Comparison of ENCODE assay signal across 21 mouse cellular contexts in the genomic region with DNA sequence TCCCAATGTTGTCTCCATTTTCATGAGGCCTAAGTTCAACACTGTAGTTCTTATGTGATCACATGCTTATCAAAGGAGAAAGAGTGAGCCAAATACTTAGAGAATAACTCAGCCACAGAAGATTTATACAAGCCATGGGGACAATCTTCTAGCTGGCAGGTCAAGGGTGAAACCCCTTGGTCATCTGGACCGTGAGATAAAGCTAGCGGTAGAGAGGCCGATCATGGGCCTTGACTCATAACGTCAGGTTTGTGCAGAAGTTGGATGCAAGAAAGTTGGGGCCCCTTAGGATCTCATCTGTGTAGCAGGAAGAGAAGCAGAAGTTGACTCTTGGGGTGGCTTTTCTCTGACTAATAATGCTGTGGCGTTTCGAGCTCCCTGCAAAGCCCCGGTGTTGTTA.
DNase-seq lines count a peak whose midpoint lies in the region; ATAC-seq and TF ChIP-seq lines count a peak whose summit lies in the region.
"Had no signal": no experiment of that assay in that cellular context is flagged by ENCODE, and none has a peak within 500 bp of the region (broad histone marks: within the 10 kb centered on the region; RNA-seq: fewer than 3 reads in every experiment).

No protein-coding gene starts in this region.

- H3K9ac ChIP-seq in hindbrain, embryonic 13.5 days = no peak overlapping the region
- H3K9ac ChIP-seq in hindbrain, embryonic 12.5 days = no peak overlapping the region
- no peak overlapping the region for H3K9ac ChIP-seq in liver, embryonic 13.5 days
- H3K9ac ChIP-seq in liver, embryonic 14.5 days (replicated peaks) = no peak overlapping the region
- H3K9ac ChIP-seq: embryonic facial prominence, embryonic 12.5 days; forebrain, embryonic 12.5 days; hindbrain, embryonic 14.5 days; intestine, embryonic 15.5 days had no signal

- no peak overlapping the region for H3K4me3 ChIP-seq in heart, embryonic 10.5 days
- H3K4me3 ChIP-seq in hindbrain, embryonic 13.5 days = no peak overlapping the region
- no peak overlapping the region for H3K4me3 ChIP-seq in hindbrain, embryonic 12.5 days
- no peak overlapping the region for H3K4me3 ChIP-seq in liver, embryonic 13.5 days (replicated peaks)
- no peak overlapping the region for H3K4me3 ChIP-seq in liver, embryonic 14.5 days (ENCODE audit: insufficient read depth in 1 of 2, low read depth in 2 of 2, low read length in 2 of 2)
- H3K4me3 ChIP-seq: embryonic facial prominence, embryonic 12.5 days; forebrain, embryonic 12.5 days; gastrocnemius, adult 2 months; heart, adult 2 months; intestine, embryonic 15.5 days had no signal

- no peak for TF ChIP-seq CTCF in liver, embryonic 14.5 days (IDR thresholded peaks at IDR 0.05; ENCODE audit: low read depth)

- intact Hi-C loops in heart, postnatal 14 days (cut with DNase I) = no loop called here

- no peaks in the 10 kb centered on the region for H3K36me3 ChIP-seq in heart, embryonic 10.5 days
- no peaks in the 10 kb centered on the region for H3K36me3 ChIP-seq in hindbrain, embryonic 13.5 days
- H3K36me3 ChIP-seq in hindbrain, embryonic 12.5 days = no peaks in the 10 kb centered on the region
- H3K36me3 ChIP-seq in liver, embryonic 13.5 days = no peaks in the 10 kb centered on the region
- H3K36me3 ChIP-seq in liver, embryonic 14.5 days (replicated peaks; ENCODE audit: control insufficient read depth, insufficient read depth, low read depth) = no peaks in the 10 kb centered on the region
- H3K36me3 ChIP-seq: embryonic facial prominence, embryonic 12.5 days; forebrain, embryonic 12.5 days; intestine, embryonic 15.5 days had no signal

- no peak for ATAC-seq in hindbrain, embryonic 13.5 days (ENCODE audit: low FRiP score)
- ATAC-seq in hindbrain, embryonic 12.5 days (ENCODE audit: low FRiP score) = no peak
- peak; percentile 48; the same call in 1 of the 2 replicates for ATAC-seq in liver, embryonic 13.5 days (ENCODE audit: low read depth)
- peak; percentile 39; the same call in 1 of the 2 replicates for ATAC-seq in liver, embryonic 14.5 days (ENCODE audit: insufficient read depth)
- ATAC-seq: intestine, embryonic 15.5 days had no signal

- 73% methylated on average over 7 of the region's 7 CpGs for WGBS in heart, embryonic 10.5 days
- 72% methylated on average over 7 of the region's 7 CpGs for WGBS in hindbrain, embryonic 13.5 days
- 83% methylated on average over 7 of the region's 7 CpGs for WGBS in hindbrain, embryonic 12.5 days
- WGBS in liver, embryonic 13.5 days (ENCODE audit: insufficient replicate concordance) = 62% methylated on average over 7 of the region's 7 CpGs
- 63% methylated on average over 7 of the region's 7 CpGs for WGBS in liver, embryonic 14.5 days (ENCODE audit: insufficient replicate concordance)

- H3K9me3 ChIP-seq in heart, embryonic 10.5 days = no peaks in the 10 kb centered on the region
- H3K9me3 ChIP-seq in hindbrain, embryonic 13.5 days = no peaks in the 10 kb centered on the region
- H3K9me3 ChIP-seq in hindbrain, embryonic 12.5 days (replicated peaks) = no peaks in the 10 kb centered on the region
- H3K9me3 ChIP-seq in liver, embryonic 13.5 days (replicated peaks) = no peaks in the 10 kb centered on the region
- no peaks in the 10 kb centered on the region for H3K9me3 ChIP-seq in liver, embryonic 14.5 days (ENCODE audit: control insufficient read depth, low read length)
- H3K9me3 ChIP-seq: embryonic facial prominence, embryonic 12.5 days; forebrain, embryonic 12.5 days; intestine, embryonic 15.5 days had no signal

- peak; percentile 88 for DNase-seq in heart, embryonic 10.5 days (ENCODE audit: low spot score)
- no peak for DNase-seq in heart, postnatal 14 days
- DNase-seq in liver, embryonic 13.5 days = peak; percentile 37
- no peak for DNase-seq in liver, embryonic 14.5 days (ENCODE audit: low read depth in 3 of 3, low spot score in 3 of 3)
- DNase-seq in gastrocnemius, postnatal 4 days (ENCODE audit: low spot score in 2 of 2) = no peak
- DNase-seq: adrenal gland, adult 8-10 months; cerebellum, adult 11 months; cerebellum, adult 8-10 months; cerebellum, postnatal 14 days; embryo, embryonic 11 days; gastrocnemius, adult 2 months; gastrocnemius, postnatal 36 days; heart, adult 2 months; heart, postnatal 10 days; kidney, adult 18-20 months had no signal

- H3K4me2 ChIP-seq in hindbrain, embryonic 13.5 days = no peak overlapping the region
- H3K4me2 ChIP-seq in hindbrain, embryonic 12.5 days (replicated peaks) = no peak overlapping the region
- no peak overlapping the region for H3K4me2 ChIP-seq in liver, embryonic 13.5 days
- no peak overlapping the region for H3K4me2 ChIP-seq in liver, embryonic 14.5 days (ENCODE audit: low read depth)
- H3K4me2 ChIP-seq: embryonic facial prominence, embryonic 12.5 days; forebrain, embryonic 12.5 days; hindbrain, embryonic 14.5 days; intestine, embryonic 15.5 days had no signal

- peak overlapping the region; percentile 50; the same call in 1 of the 2 replicates for H3K27ac ChIP-seq in heart, embryonic 10.5 days
- H3K27ac ChIP-seq in hindbrain, embryonic 13.5 days = peak overlapping the region; percentile 20; the same call in 1 of the 2 replicates
- no peak overlapping the region for H3K27ac ChIP-seq in hindbrain, embryonic 12.5 days
- H3K27ac ChIP-seq in liver, embryonic 13.5 days = peak overlapping the region; percentile 23; the same call in 1 of the 2 replicates
- no peak overlapping the region for H3K27ac ChIP-seq in liver, embryonic 14.5 days
- H3K27ac ChIP-seq: embryonic facial prominence, embryonic 12.5 days; forebrain, embryonic 12.5 days; gastrocnemius, adult 2 months; heart, adult 2 months; intestine, embryonic 15.5 days had no signal

- peaks cover 28% of the 10 kb centered on the region for H3K27me3 ChIP-seq in heart, embryonic 10.5 days (ENCODE audit: insufficient read depth, poor library complexity, severe bottlenecking)
- no peaks in the 10 kb centered on the region for H3K27me3 ChIP-seq in hindbrain, embryonic 13.5 days
- no peaks in the 10 kb centered on the region for H3K27me3 ChIP-seq in hindbrain, embryonic 12.5 days
- 0 out of 2 replicates have a peak, but pooled peaks cover 4% of the 10 kb centered on the region for H3K27me3 ChIP-seq in liver, embryonic 13.5 days
- H3K27me3 ChIP-seq in liver, embryonic 14.5 days (ENCODE audit: control insufficient read depth, insufficient read depth, low read length) = no peaks in the 10 kb centered on the region
- H3K27me3 ChIP-seq: forebrain, embryonic 12.5 days; intestine, embryonic 15.5 days had no signal

- peaks cover 12% of the 10 kb centered on the region for H3K4me1 ChIP-seq in heart, embryonic 10.5 days
- H3K4me1 ChIP-seq in hindbrain, embryonic 13.5 days (replicated peaks) = peaks cover 39% of the 10 kb centered on the region
- no peaks in the 10 kb centered on the region; the same call in 1 of the 2 replicates for H3K4me1 ChIP-seq in hindbrain, embryonic 12.5 days
- peaks cover 34% of the 10 kb centered on the region for H3K4me1 ChIP-seq in liver, embryonic 13.5 days (replicated peaks)
- H3K4me1 ChIP-seq in liver, embryonic 14.5 days (replicated peaks; ENCODE audit: control insufficient read depth in 2 of 2, insufficient read depth in 2 of 2, low read length in 1 of 2) = peaks cover 5 to 22% of the 10 kb centered on the region in 2 experiments; a peak in 3 of 4 replicates
- H3K4me1 ChIP-seq: embryonic facial prominence, embryonic 12.5 days; forebrain, embryonic 12.5 days; intestine, embryonic 15.5 days had no signal

- TF ChIP-seq EP300 in liver, embryonic 14.5 days (IDR thresholded peaks at IDR 0.05; ENCODE audit: low read depth) = no peak

Comparison
In these comparisons a context has a peak if more than half of its experiments do, and no peak if none do; other contexts are left out.
1. DNase-seq: peak in heart, embryonic 10.5 days (single experiment) and liver, embryonic 13.5 days (single experiment); none in heart, postnatal 14 days (0 of 2), liver, embryonic 14.5 days (0 of 3) and gastrocnemius, postnatal 4 days (0 of 2).
2. H3K27ac ChIP-seq: peak in heart, embryonic 10.5 days (single experiment), hindbrain, embryonic 13.5 days (single experiment) and liver, embryonic 13.5 days (single experiment); none in hindbrain, embryonic 12.5 days (single experiment) and liver, embryonic 14.5 days (single experiment).
3. ATAC-seq: peak in liver, embryonic 13.5 days (single experiment) and liver, embryonic 14.5 days (single experiment); none in hindbrain, embryonic 13.5 days (single experiment) and hindbrain, embryonic 12.5 days (single experiment).